Mouse (Mus musculus) forebrain, embryonic 13.5 days (tissue): ENCODE data around the gene Myo10. TPM values are rescaled to one million over a fixed set of nuclear protein-coding genes. Genes with fewer than 3 reads are reported as not detected.

Experiments
- ATAC-seq: fragments of 200-750 bp; cut with Nextera tagmentation; 2 replicates; pipeline ENCODE4 v1.8.0; 2017
- H3K27ac ChIP-seq: fragments of 300-500 bp; sonication (generic); 2 replicates; pipeline ENCODE4 v1.5.1; 2015; ENCODE audit warnings: inconsistent platforms, mild to moderate bottlenecking, moderate library complexity
- H3K27me3 ChIP-seq: fragments of 300-500 bp; sonication (generic); 2 replicates; pipeline ENCODE4 v1.6.1; 2015; ENCODE audit warnings: mild to moderate bottlenecking, inconsistent platforms
- H3K36me3 ChIP-seq: fragments of 300-500 bp; sonication (generic); 2 replicates; pipeline ENCODE4 v1.6.1; 2015; ENCODE audit warnings: mild to moderate bottlenecking, inconsistent platforms; ENCODE audit not compliant: poor library complexity, severe bottlenecking
- H3K4me1 ChIP-seq: fragments of 300-500 bp; sonication (generic); 2 replicates; pipeline ENCODE4 v1.6.1; 2015; ENCODE audit warnings: inconsistent platforms
- H3K4me2 ChIP-seq: fragments of 300-500 bp; sonication (generic); 2 replicates; pipeline ENCODE4 v1.6.1; 2015; ENCODE audit warnings: inconsistent platforms, mild to moderate bottlenecking, moderate library complexity
- H3K4me3 ChIP-seq: fragments of 300-500 bp; sonication (generic); 2 replicates; pipeline ENCODE4 v1.5.1; 2015; ENCODE audit warnings: mild to moderate bottlenecking, inconsistent platforms
- H3K9ac ChIP-seq: fragments of 300-500 bp; sonication (generic); 2 replicates; pipeline ENCODE4 v1.6.1; 2015; ENCODE audit warnings: mild to moderate bottlenecking, inconsistent platforms
- H3K9me3 ChIP-seq: fragments of 300-500 bp; sonication (generic); replicated peaks from 2 replicates; pipeline ENCODE4 v1.6.1; 2016; ENCODE audit warnings: inconsistent platforms
- WGBS: fragments of 180-500 bp; shearing (Covaris S2); methylation state at CpG from one replicate; pipeline ENCODE4 v1.1.7; 2015; 5-methylcytosine and 5-hydroxymethylcytosine counted together
- polyA plus RNA-seq: library from polyadenylated mRNA; unstranded; fragments of >200 nt; fragmentation: Nextera tagmentation; extraction: Ambion mirVana; gene quantifications from 2 replicates; pipeline ENCODE4 v1.2.1, GENCODE M21; 2015

The Myo10 gene
- polyA plus RNA-seq, 1 experiment from 2014 or later: 61.4 TPM

GRCm38 (mm10) chr15:25589916-25590315, 32.4 kb upstream of the Myo10 start:
- no peak overlapping the region for H3K27ac ChIP-seq
- 89% methylated on average over 5 of the region's 5 CpGs for WGBS
- no peak for ATAC-seq

GRCm38 (mm10) chr15:25590891-25591290, 31.4 kb upstream of the Myo10 start:
- WGBS: 88% methylated on average over 7 of the region's 7 CpGs
- H3K27me3 ChIP-seq: 0 out of 2 replicates have a peak, but pooled peaks cover 5% of the 10 kb centered on the region
- H3K4me2 ChIP-seq: no peak overlapping the region
- H3K9ac ChIP-seq: no peak overlapping the region
- ATAC-seq: no peak
- no peak overlapping the region for H3K27ac ChIP-seq
- 0 out of 2 replicates have a peak, but pooled peaks cover 5% of the 10 kb centered on the region for H3K4me1 ChIP-seq
- H3K4me3 ChIP-seq: no peak overlapping the region
- no peaks in the 10 kb centered on the region; the same call in 1 of the 2 replicates for H3K9me3 ChIP-seq
- no peaks in the 10 kb centered on the region for H3K36me3 ChIP-seq

More at GRCm38 (mm10) chr15:25589916-25590315, 32.4 kb upstream of the Myo10 start:
- H3K27me3 ChIP-seq: 0 out of 2 replicates have a peak, but pooled peaks cover 2% of the 10 kb centered on the region
- H3K36me3 ChIP-seq: no peaks in the 10 kb centered on the region
- H3K4me2 ChIP-seq: no peak overlapping the region
- 0 out of 2 replicates have a peak, but pooled peaks cover 5% of the 10 kb centered on the region for H3K4me1 ChIP-seq
- H3K9me3 ChIP-seq: no peaks in the 10 kb centered on the region
- no peak overlapping the region for H3K9ac ChIP-seq
- no peak overlapping the region for H3K4me3 ChIP-seq

GRCm38 (mm10) chr15:25591964-25592363, 30.4 kb upstream of the Myo10 start:
- WGBS: 91% methylated on average over 4 of the region's 4 CpGs
- H3K4me2 ChIP-seq: no peak overlapping the region
- 0 out of 2 replicates have a peak, but pooled peaks cover 5% of the 10 kb centered on the region for H3K27me3 ChIP-seq
- H3K36me3 ChIP-seq: no peaks in the 10 kb centered on the region
- ATAC-seq: no peak
- no peak overlapping the region for H3K9ac ChIP-seq
- no peak overlapping the region for H3K4me3 ChIP-seq
- 0 out of 2 replicates have a peak, but pooled peaks cover 5% of the 10 kb centered on the region for H3K4me1 ChIP-seq
- H3K27ac ChIP-seq: no peak overlapping the region
- H3K9me3 ChIP-seq: no peaks in the 10 kb centered on the region; the same call in 1 of the 2 replicates

GRCm38 (mm10) chr15:25593469-25594150, 28.7 kb upstream of the Myo10 start:
- WGBS: 12% methylated on average over 7 of the region's 7 CpGs
- 0 out of 2 replicates have a peak, but pooled peaks cover 5% of the 10 kb centered on the region for H3K4me1 ChIP-seq

GRCm38 (mm10) chr15:25598313-25598712, 24.0 kb upstream of the Myo10 start:
- Histone ChIP-seq H3K36me3 (no peaks in the 10 kb centered on the region), H3K9me3 (no peaks in the 10 kb centered on the region; the same call in 1 of the 2 replicates), H3K4me3 (no peak overlapping the region), H3K4me2 (no peak overlapping the region), H3K4me1 (0 out of 2 replicates have a peak, but pooled peaks cover 5% of the 10 kb centered on the region), H3K27me3 (0 out of 2 replicates have a peak, but pooled peaks cover 5% of the 10 kb centered on the region), H3K27ac (no peak overlapping the region), H3K9ac (no peak overlapping the region)
- no peak for ATAC-seq
- WGBS: 95% methylated on average over 5 of the region's 5 CpGs

More at GRCm38 (mm10) chr15:25593469-25594150, 28.7 kb upstream of the Myo10 start:
- Histone ChIP-seq H3K36me3 (no peaks in the 10 kb centered on the region), H3K27me3 (0 out of 2 replicates have a peak, but pooled peaks cover 7% of the 10 kb centered on the region), H3K9ac (no peak overlapping the region), H3K4me3 (no peak overlapping the region), H3K4me2 (no peak overlapping the region), H3K9me3 (no peaks in the 10 kb centered on the region; the same call in 1 of the 2 replicates), H3K27ac (no peak overlapping the region)
- ATAC-seq: peak; percentile 45; the same call in 1 of the 2 replicates

GRCm38 (mm10) chr15:25602306-25602705, 20.0 kb upstream of the Myo10 start:
- H3K27ac ChIP-seq: no peak overlapping the region
- 83% methylated on average over 8 of the region's 8 CpGs for WGBS

GRCm38 (mm10) chr15:25603286-25603685, 19.0 kb upstream of the Myo10 start:
- 0 out of 2 replicates have a peak, but pooled peaks cover under 1% of the 10 kb centered on the region for H3K27me3 ChIP-seq
- H3K9me3 ChIP-seq: 0 out of 2 replicates have a peak, but pooled peaks cover 3% of the 10 kb centered on the region
- no peak overlapping the region for H3K4me2 ChIP-seq
- 61% methylated on average over 6 of the region's 6 CpGs for WGBS
- no peak overlapping the region for H3K9ac ChIP-seq
- H3K27ac ChIP-seq: no peak overlapping the region
- no peaks in the 10 kb centered on the region for H3K36me3 ChIP-seq
- no peaks in the 10 kb centered on the region for H3K4me1 ChIP-seq
- no peak overlapping the region for H3K4me3 ChIP-seq
- no peak for ATAC-seq

More at GRCm38 (mm10) chr15:25602306-25602705, 20.0 kb upstream of the Myo10 start:
- Histone ChIP-seq H3K4me3 (no peak overlapping the region), H3K9ac (no peak overlapping the region), H3K9me3 (0 out of 2 replicates have a peak, but pooled peaks cover 3% of the 10 kb centered on the region), H3K27me3 (0 out of 2 replicates have a peak, but pooled peaks cover 3% of the 10 kb centered on the region), H3K4me1 (no peaks in the 10 kb centered on the region), H3K36me3 (no peaks in the 10 kb centered on the region), H3K4me2 (no peak overlapping the region)
- ATAC-seq: no peak

- H3K27ac ChIP-seq: no peak overlapping the region
- no peak overlapping the region for H3K4me2 ChIP-seq
- 78% methylated on average over 1 of the region's 1 CpGs for WGBS
- H3K36me3 ChIP-seq: no peaks in the 10 kb centered on the region
- no peak overlapping the region for H3K9ac ChIP-seq
- H3K4me3 ChIP-seq: no peak overlapping the region
- 0 out of 2 replicates have a peak, but pooled peaks cover 3% of the 10 kb centered on the region for H3K9me3 ChIP-seq
- H3K4me1 ChIP-seq: no peaks in the 10 kb centered on the region
- no peaks in the 10 kb centered on the region for H3K27me3 ChIP-seq
- ATAC-seq: no peak
These were observed 18.1 kb upstream of the Myo10 start for GRCm38 (mm10) chr15:25604231-25604630.

- WGBS: 81% methylated on average over 4 of the region's 4 CpGs
- no peaks in the 10 kb centered on the region for H3K27me3 ChIP-seq
These were observed 16.9 kb upstream of the Myo10 start for GRCm38 (mm10) chr15:25605376-25605775.

GRCm38 (mm10) chr15:25608742-25609141, 13.6 kb upstream of the Myo10 start:
- Histone ChIP-seq H3K4me1 (no peaks in the 10 kb centered on the region), H3K4me2 (no peak overlapping the region), H3K27me3 (no peaks in the 10 kb centered on the region), H3K27ac (no peak overlapping the region), H3K36me3 (no peaks in the 10 kb centered on the region), H3K9ac (no peak overlapping the region), H3K4me3 (no peak overlapping the region), H3K9me3 (0 out of 2 replicates have a peak, but pooled peaks cover 3% of the 10 kb centered on the region)
- no peak for ATAC-seq
- WGBS: 82% methylated on average over 3 of the region's 3 CpGs

More at GRCm38 (mm10) chr15:25605376-25605775, 16.9 kb upstream of the Myo10 start:
- H3K27ac ChIP-seq: no peak overlapping the region
- H3K9ac ChIP-seq: no peak overlapping the region
- ATAC-seq: no peak
- no peak overlapping the region for H3K4me3 ChIP-seq
- no peaks in the 10 kb centered on the region for H3K36me3 ChIP-seq
- no peak overlapping the region for H3K4me2 ChIP-seq
- 0 out of 2 replicates have a peak, but pooled peaks cover 3% of the 10 kb centered on the region for H3K9me3 ChIP-seq
- no peaks in the 10 kb centered on the region for H3K4me1 ChIP-seq

GRCm38 (mm10) chr15:25609253-25609652, 13.1 kb upstream of the Myo10 start:
- Histone ChIP-seq H3K4me2 (no peak overlapping the region), H3K27ac (no peak overlapping the region), H3K27me3 (peaks cover 3% of the 10 kb centered on the region; the same call in 1 of the 2 replicates), H3K4me3 (no peak overlapping the region), H3K4me1 (no peaks in the 10 kb centered on the region), H3K9ac (no peak overlapping the region), H3K9me3 (0 out of 2 replicates have a peak, but pooled peaks cover 2% of the 10 kb centered on the region), H3K36me3 (no peaks in the 10 kb centered on the region)
- ATAC-seq: no peak
- 88% methylated on average over 10 of the region's 10 CpGs for WGBS

- no peak overlapping the region for H3K9ac ChIP-seq
- H3K4me1 ChIP-seq: no peaks in the 10 kb centered on the region
- no peak for ATAC-seq
These were observed 11.1 kb upstream of the Myo10 start for GRCm38 (mm10) chr15:25611178-25611577.

More at GRCm38 (mm10) chr15:25611178-25611577, 11.1 kb upstream of the Myo10 start:
- H3K27me3 ChIP-seq: peaks cover 4% of the 10 kb centered on the region; the same call in 1 of the 2 replicates
- no peak overlapping the region for H3K4me2 ChIP-seq
- H3K4me3 ChIP-seq: no peak overlapping the region
- no peaks in the 10 kb centered on the region for H3K36me3 ChIP-seq
- no peak overlapping the region for H3K27ac ChIP-seq
- WGBS: 73% methylated on average over 6 of the region's 6 CpGs
- H3K9me3 ChIP-seq: no peaks in the 10 kb centered on the region
